Mouse (Mus musculus) G1E (cell line): ENCODE measurements around the gene Sec62. TPM values are rescaled to one million over a fixed set of nuclear protein-coding genes. Genes with fewer than 3 reads are reported as not detected.

ENCODE experiments used
- ATAC-seq: 2 replicates; pipeline ENCODE4 v1.8.0; 2016; ENCODE audit warnings: mild to moderate bottlenecking; ENCODE audit not compliant: insufficient number of reproducible peaks, poor library complexity, low FRiP score, severe bottlenecking; ENCODE audit errors: extremely low read depth
- DNase-seq: peaks from one replicate; pipeline ENCODE4 v3.0.0; 2012; ENCODE audit warnings: low spot score
- H3K27me3 ChIP-seq: 2 replicates; pipeline ENCODE4 v1.6.1; 2012; ENCODE audit warnings: mild to moderate bottlenecking, low read length, inconsistent platforms; ENCODE audit not compliant: insufficient read depth
- H3K36me3 ChIP-seq: replicated peaks from 2 replicates; pipeline ENCODE3; 2012; ENCODE audit warnings: mild to moderate bottlenecking, inconsistent platforms
- H3K4me1 ChIP-seq: 2 replicates; pipeline ENCODE4 v1.6.1; 2012; ENCODE audit warnings: low read depth, low read length, inconsistent platforms, mixed read lengths; ENCODE audit not compliant: insufficient read depth
- H3K4me3 ChIP-seq: 2 replicates; pipeline ENCODE4 v1.5.1; 2012; ENCODE audit warnings: low read depth, mild to moderate bottlenecking, inconsistent platforms, low read length, moderate library complexity, mixed read lengths
- H3K9me3 ChIP-seq: replicated peaks from 2 replicates; pipeline ENCODE4 v1.6.1; 2012; ENCODE audit warnings: inconsistent platforms
- CTCF ChIP-seq: IDR thresholded peaks from 2 replicates; pipeline ENCODE4 v1.5.1; 2012; ENCODE audit warnings: low read depth, low read length, inconsistent platforms, mixed read lengths
- GATA1 ChIP-seq: IDR thresholded peaks from 2 replicates; pipeline ENCODE4 v1.6.1; 2012; ENCODE audit warnings: borderline replicate concordance, low read length, inconsistent platforms, mixed read lengths
- GATA2 ChIP-seq: IDR thresholded peaks from 2 replicates; pipeline ENCODE4 v1.6.1; 2012; ENCODE audit warnings: low read depth, low read length, inconsistent platforms, borderline replicate concordance
- POLR2AphosphoS5 ChIP-seq: IDR thresholded peaks from 2 replicates; pipeline ENCODE4 v1.6.1; 2012; ENCODE audit warnings: low read depth, low read length, inconsistent platforms; ENCODE audit not compliant: insufficient replicate concordance
- TAL1 ChIP-seq: conservative IDR thresholded peaks from 2 replicates; pipeline ENCODE4 v1.6.1; 2012; ENCODE audit warnings: low read depth, low read length, inconsistent platforms, mixed read lengths
- polyA plus RNA-seq: library from polyadenylated mRNA; stranded (reverse); fragments of >175 nt; gene quantifications from 2 replicates; pipeline ENCODE4 v1.2.3, GENCODE M21; 2012
- total RNA-seq, 2 experiments: library from RNA; stranded (forward) in 1 of 2; stranded (reverse) in 1 of 2; fragments of 200-1000 nt in 1 of 2; fragments of >200 nt in 1 of 2; fragmentation: Nextera tagmentation in 1 of 2; gene quantifications; 2 replicates each; pipeline ENCODE4 v1.2.3; 2014 to 2017

The Sec62 gene
- total RNA-seq (2014; fragmentation: Nextera tagmentation): 66.2 and 68.0 TPM in 2 replicates
- 88.0 and 108 TPM in 2 replicates for total RNA-seq (2017)
- polyA plus RNA-seq: 11.1 and 13.5 TPM in 2 replicates

DNA sequence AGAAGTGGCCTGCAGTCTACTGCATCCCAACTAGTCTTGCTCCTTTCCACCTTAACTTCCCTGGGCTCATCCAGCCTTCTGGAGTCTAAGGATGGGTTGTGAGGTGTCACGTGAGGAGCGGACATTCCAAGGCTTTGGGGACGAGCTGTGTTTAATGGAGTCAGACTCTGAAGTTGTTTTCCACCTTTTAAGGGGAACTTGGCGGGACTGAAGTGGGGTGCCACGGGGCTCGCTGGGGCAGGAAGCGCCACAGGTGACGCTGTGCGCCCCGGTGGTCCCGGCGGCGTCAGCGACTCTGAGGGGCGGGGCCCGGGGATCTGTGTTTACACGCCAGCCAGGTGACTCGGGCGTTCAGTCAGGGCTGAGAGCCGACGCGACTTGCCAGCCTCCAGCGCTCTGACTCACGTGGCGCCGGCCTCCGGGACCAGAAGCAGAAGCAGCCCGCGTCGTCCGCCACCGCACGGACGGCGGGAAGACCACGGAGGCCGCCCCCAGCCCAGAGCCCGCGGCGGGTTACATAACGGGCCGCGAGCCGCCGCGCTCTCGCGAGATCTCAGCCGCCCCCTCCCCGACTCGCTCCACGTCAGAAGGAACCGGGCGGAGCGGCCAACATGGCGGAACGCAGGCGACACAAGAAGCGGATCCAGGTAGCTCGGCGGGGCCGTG lies at the start of gene Sec62:
Gene Sec62 (plus strand): TSS at position 139 of the 666 bp plus-strand sequence.
- TF ChIP-seq TAL1 (no peak), POLR2AphosphoS5 (no peak), GATA2 (no peak), GATA1 (no peak), CTCF (no peak)
- peak within 1 kb of the TSS; percentile 96 for H3K4me3 ChIP-seq
- no peaks in the 10 kb centered on the region for H3K9me3 ChIP-seq
- peaks cover 20% of the 10 kb centered on the region for H3K4me1 ChIP-seq
- DNase-seq: peak; percentile 89
- no peaks in the 10 kb centered on the region for H3K27me3 ChIP-seq
- peaks cover 5% of the 10 kb centered on the region for H3K36me3 ChIP-seq
- ATAC-seq: peak; percentile 73

DNA sequence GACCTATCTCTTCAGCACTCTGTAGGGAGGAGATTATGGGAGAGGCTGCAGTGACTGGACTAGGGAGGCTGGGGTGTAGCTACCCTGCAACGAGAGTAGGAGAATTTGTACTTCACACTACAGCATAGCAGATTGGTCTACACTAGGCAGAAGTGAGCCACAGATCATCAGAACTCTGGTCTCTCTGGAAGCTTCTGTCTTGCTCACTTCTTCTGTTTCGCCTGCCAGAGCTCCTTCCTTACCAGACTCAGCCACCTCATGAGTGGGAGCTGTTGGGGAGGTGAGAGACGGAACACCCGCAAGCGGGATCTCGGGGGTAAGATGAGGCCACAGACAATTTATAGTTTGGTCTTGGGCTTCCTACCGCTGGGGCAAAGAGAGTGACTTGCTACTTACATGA lies 49.8 kb upstream of the Sec62 start:
- TF ChIP-seq GATA1 (no peak), POLR2AphosphoS5 (no peak), TAL1 (no peak), CTCF (no peak), GATA2 (no peak)
- H3K4me3 ChIP-seq: no peak overlapping the region
- DNase-seq: no peak
- no peaks in the 10 kb centered on the region for H3K4me1 ChIP-seq
- ATAC-seq: no peak
- no peaks in the 10 kb centered on the region for H3K36me3 ChIP-seq
- H3K27me3 ChIP-seq: peaks cover 22% of the 10 kb centered on the region
- H3K9me3 ChIP-seq: no peaks in the 10 kb centered on the region

DNA sequence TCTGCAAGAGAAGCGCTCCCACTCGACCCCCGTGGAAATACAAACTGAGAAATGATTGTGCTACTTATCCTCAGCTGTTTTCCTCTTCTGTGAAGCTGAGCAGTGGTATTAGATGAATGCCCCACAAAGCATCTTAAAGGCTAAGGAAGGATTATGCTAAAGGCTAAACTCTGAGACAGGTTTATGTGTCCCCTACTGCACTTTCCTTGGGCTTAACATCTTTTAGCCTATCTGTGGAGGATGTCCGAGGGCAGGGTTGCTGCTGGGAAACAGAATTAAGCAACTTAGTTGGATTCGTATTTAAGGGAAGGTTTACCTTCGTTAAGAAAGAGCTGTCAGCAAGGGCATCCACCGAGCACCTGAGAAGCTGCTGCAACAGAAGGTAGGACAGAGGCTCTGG lies 46.7 kb upstream of the Sec62 start, which contains the start of gene Samd7:
Gene Samd7 (plus strand): TSS at position 288 of the 400 bp plus-strand sequence.
- H3K4me3 ChIP-seq: no peak within 1 kb of the TSS
- TF ChIP-seq TAL1 (no peak), CTCF (no peak), GATA2 (no peak), POLR2AphosphoS5 (no peak), GATA1 (no peak)
- no peaks in the 10 kb centered on the region for H3K9me3 ChIP-seq
- H3K27me3 ChIP-seq: peaks cover 24% of the 10 kb centered on the region
- H3K4me1 ChIP-seq: 0 out of 2 replicates have a peak, but pooled peaks cover 2% of the 10 kb centered on the region
- DNase-seq: no peak
- no peak for ATAC-seq
- no peaks in the 10 kb centered on the region for H3K36me3 ChIP-seq

DNA sequence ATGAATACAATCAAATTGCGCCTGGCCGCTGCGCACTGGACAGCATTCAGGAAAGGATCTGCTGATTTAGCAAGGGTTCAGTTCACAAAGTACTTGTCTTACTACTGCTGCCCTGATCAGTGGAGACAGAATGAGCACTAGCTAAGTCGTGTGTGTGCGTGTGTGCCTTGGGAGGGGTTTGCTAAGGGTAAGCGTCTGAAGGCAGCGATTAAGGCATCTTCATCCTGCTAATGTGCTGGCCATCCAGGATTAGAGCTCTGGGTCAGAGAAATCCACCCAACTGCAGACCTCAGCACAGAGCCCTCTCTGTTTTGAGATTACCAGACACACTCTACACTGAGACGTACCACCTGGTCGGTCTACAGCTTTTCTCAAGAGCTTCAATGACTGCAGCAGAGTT lies 44.4 kb upstream of the Sec62 start:
- 0 out of 2 replicates have a peak, but pooled peaks cover 2% of the 10 kb centered on the region for H3K4me1 ChIP-seq
- no peak overlapping the region for H3K4me3 ChIP-seq
- H3K36me3 ChIP-seq: no peaks in the 10 kb centered on the region
- no peak for TF ChIP-seq CTCF
- no peak for TF ChIP-seq POLR2AphosphoS5
- no peak for TF ChIP-seq TAL1
- TF ChIP-seq GATA1: no peak
- no peak for TF ChIP-seq GATA2
- no peak for DNase-seq
- ATAC-seq: no peak
- no peaks in the 10 kb centered on the region for H3K9me3 ChIP-seq
- peaks cover 13% of the 10 kb centered on the region for H3K27me3 ChIP-seq

DNA sequence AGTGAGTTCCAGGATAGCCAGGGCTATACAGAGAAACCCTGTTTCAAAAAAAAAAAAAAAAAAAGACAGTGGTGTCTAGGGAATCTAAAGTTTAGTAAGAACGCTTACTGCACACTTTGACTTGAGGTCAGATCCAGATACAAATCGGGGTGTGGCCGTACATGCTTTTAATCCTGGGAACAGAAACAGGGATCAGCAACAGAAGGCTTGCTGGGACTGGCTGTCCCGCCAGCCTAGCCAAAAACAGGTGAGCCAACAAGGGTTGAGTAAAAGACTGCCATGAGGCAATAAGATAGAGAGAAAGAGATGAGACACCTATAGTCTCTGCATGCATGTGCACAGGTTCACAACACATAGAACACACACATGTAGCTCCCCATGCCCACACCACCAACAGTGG lies 38.0 kb upstream of the Sec62 start:
- no peaks in the 10 kb centered on the region for H3K9me3 ChIP-seq
- DNase-seq (no peak), ATAC-seq (no peak)
- H3K36me3 ChIP-seq: no peaks in the 10 kb centered on the region
- no peak overlapping the region for H3K4me3 ChIP-seq
- TF ChIP-seq TAL1: no peak
- no peak for TF ChIP-seq GATA2
- TF ChIP-seq GATA1: no peak
- H3K27me3 ChIP-seq: peaks cover 34% of the 10 kb centered on the region
- 0 out of 2 replicates have a peak, but pooled peaks cover 2% of the 10 kb centered on the region for H3K4me1 ChIP-seq

DNA sequence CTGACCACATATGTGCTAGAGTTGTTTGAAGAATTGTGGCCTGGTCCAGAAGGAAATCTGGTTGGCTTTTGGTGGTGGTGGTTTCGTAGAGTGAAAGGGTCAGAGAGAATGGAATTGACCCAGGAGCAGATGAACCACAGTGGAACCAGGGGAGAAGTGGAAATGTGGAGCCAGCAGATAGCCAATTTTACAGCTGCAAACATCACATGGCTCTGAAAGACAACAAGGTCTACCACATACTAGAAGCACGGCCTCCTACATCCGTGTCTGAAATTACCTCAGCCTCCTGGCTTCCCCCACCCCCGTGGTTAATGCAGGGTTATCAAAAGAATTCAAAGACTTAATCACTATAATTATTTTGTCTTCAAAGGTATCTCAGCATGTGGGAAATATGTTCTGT lies 27.8 kb upstream of the Sec62 start:
- H3K4me1 ChIP-seq: peaks cover 43% of the 10 kb centered on the region
- no peak for ATAC-seq
- peak overlapping the region; percentile 62; the same call in 1 of the 2 replicates for H3K4me3 ChIP-seq
- H3K36me3 ChIP-seq: no peaks in the 10 kb centered on the region
- peaks cover 12% of the 10 kb centered on the region for H3K27me3 ChIP-seq
- no peaks in the 10 kb centered on the region for H3K9me3 ChIP-seq
- no peak for DNase-seq
- TF ChIP-seq POLR2AphosphoS5: no peak
- TF ChIP-seq GATA1: no peak
- peak; percentile 53 for TF ChIP-seq TAL1
- TF ChIP-seq GATA2: no peak
- TF ChIP-seq CTCF: no peak
